Mouse (Mus musculus) thymus, adult 2 months (tissue): Measurements from ENCODE around the gene Mtx2. TPM values are rescaled to one million over a fixed set of nuclear protein-coding genes. Genes with fewer than 3 reads are reported as not detected.

Source experiments
- DNase-seq: peaks from one replicate; pipeline ENCODE4 v3.0.0; 2021
- H3K27ac ChIP-seq: fragments of 200-500 bp; 2 replicates; pipeline ENCODE4 v1.5.1; 2012; ENCODE audit warnings: low read length, control low read depth; ENCODE audit not compliant: control insufficient read depth, insufficient read depth
- H3K27me3 ChIP-seq: fragments of 200-500 bp; 2 replicates; pipeline ENCODE4 v1.6.1; 2012; ENCODE audit warnings: mild to moderate bottlenecking, low read length, moderate library complexity, mixed read lengths; ENCODE audit not compliant: control insufficient read depth, insufficient read depth
- H3K36me3 ChIP-seq: fragments of 200-500 bp; 2 replicates; pipeline ENCODE4 v1.6.1; 2012; ENCODE audit warnings: mild to moderate bottlenecking, low read length, moderate library complexity; ENCODE audit not compliant: control insufficient read depth, insufficient read depth
- H3K4me1 ChIP-seq: fragments of 200-500 bp; replicated peaks from 2 replicates; pipeline ENCODE4 v1.6.1; 2012; ENCODE audit warnings: low read length; ENCODE audit not compliant: control insufficient read depth, insufficient read depth
- H3K4me3 ChIP-seq: fragments of 200-500 bp; 2 replicates; pipeline ENCODE4 v1.5.1; 2012; ENCODE audit warnings: mild to moderate bottlenecking, low read length, control low read depth, moderate library complexity; ENCODE audit not compliant: control insufficient read depth, insufficient read depth
- CTCF ChIP-seq: fragments of 200-500 bp; IDR thresholded peaks from 2 replicates; pipeline ENCODE4 v1.5.1; 2012; ENCODE audit warnings: mild to moderate bottlenecking, control low read depth, low read length, moderate library complexity, borderline replicate concordance; ENCODE audit not compliant: control insufficient read depth, poor library complexity, insufficient read depth; ENCODE audit errors: extremely low read depth
- POLR2A ChIP-seq: fragments of 200-500 bp; IDR thresholded peaks from 2 replicates; pipeline ENCODE4 v1.6.1; 2012; ENCODE audit warnings: mild to moderate bottlenecking, low read length, control low read depth, moderate library complexity; ENCODE audit not compliant: control insufficient read depth, poor library complexity, insufficient read depth; ENCODE audit errors: extremely low read depth
- WGBS: fragments of 180-500 bp; shearing (Covaris S2); methylation state at CpG from one replicate; pipeline ENCODE4 v1.1.7; 2018; 5-methylcytosine and 5-hydroxymethylcytosine counted together
- polyA plus RNA-seq: library from polyadenylated mRNA; depleted of rRNA; stranded (reverse); fragments of >200 nt; gene quantifications from 2 replicates; pipeline ENCODE4 v1.2.3, GENCODE M21; 2012; rRNA removed

Gene Mtx2
- polyA plus RNA-seq, result 37.6 TPM in 2 replicates

GRCm38 (mm10) chr2:74825730-74826430, at the start of gene Mtx2:
TSS of gene Mtx2 (plus strand) at chr2:74825803.
- no peaks in the 10 kb centered on the region for H3K4me1 ChIP-seq
- no peak within 1 kb of the TSS for H3K27ac ChIP-seq
- DNase-seq, result peak; percentile 71
- H3K36me3 ChIP-seq, result no peaks in the 10 kb centered on the region
- peak within 1 kb of the TSS; percentile 66 for H3K4me3 ChIP-seq
- 0 out of 2 replicates have a peak, but pooled peaks have one; percentile 26 for TF ChIP-seq POLR2A
- no peak for TF ChIP-seq CTCF
- H3K27me3 ChIP-seq, result no peaks in the 10 kb centered on the region
- under 1% methylated on average over 74 of the region's 74 CpGs for WGBS

- Histone ChIP-seq H3K4me3 (no peak overlapping the region), H3K4me1 (no peaks in the 10 kb centered on the region), H3K36me3 (no peaks in the 10 kb centered on the region), H3K27ac (no peak overlapping the region; the same call in 1 of the 2 replicates), H3K27me3 (no peaks in the 10 kb centered on the region)
- TF ChIP-seq POLR2A (no peak), CTCF (no peak)
- no peak for DNase-seq
- WGBS, result 90% methylated on average over 13 of the region's 13 CpGs
These were observed 47.9 kb upstream of the Mtx2 start for GRCm38 (mm10) chr2:74777536-74778275.

GRCm38 (mm10) chr2:74781386-74781785, 44.2 kb upstream of the Mtx2 start:
- 95% methylated on average over 5 of the region's 5 CpGs for WGBS
- H3K27ac ChIP-seq, result no peak overlapping the region
- no peak for DNase-seq
- no peaks in the 10 kb centered on the region for H3K36me3 ChIP-seq
- no peaks in the 10 kb centered on the region for H3K4me1 ChIP-seq
- H3K27me3 ChIP-seq, result no peaks in the 10 kb centered on the region
- H3K4me3 ChIP-seq, result no peak overlapping the region
- TF ChIP-seq CTCF, result no peak
- no peak for TF ChIP-seq POLR2A

- Histone ChIP-seq H3K27ac (no peak overlapping the region), H3K36me3 (no peaks in the 10 kb centered on the region), H3K27me3 (no peaks in the 10 kb centered on the region), H3K4me1 (no peaks in the 10 kb centered on the region), H3K4me3 (no peak overlapping the region)
- WGBS, result 82% methylated on average over 7 of the region's 7 CpGs
- no peak for TF ChIP-seq CTCF
- TF ChIP-seq POLR2A, result no peak
- DNase-seq, result no peak
These were observed 30.1 kb upstream of the Mtx2 start for GRCm38 (mm10) chr2:74795531-74795930.

- no peaks in the 10 kb centered on the region for H3K27me3 ChIP-seq
- H3K4me1 ChIP-seq, result no peaks in the 10 kb centered on the region
- DNase-seq, result no peak
- H3K36me3 ChIP-seq, result no peaks in the 10 kb centered on the region
- TF ChIP-seq POLR2A (no peak), CTCF (no peak)
- 91% methylated on average over 5 of the region's 5 CpGs for WGBS
- H3K27ac ChIP-seq, result no peak overlapping the region
- H3K4me3 ChIP-seq, result no peak overlapping the region
These were observed 17.2 kb upstream of the Mtx2 start for GRCm38 (mm10) chr2:74808431-74808830.

- Histone ChIP-seq H3K36me3 (no peaks in the 10 kb centered on the region), H3K27ac (no peak overlapping the region), H3K27me3 (no peaks in the 10 kb centered on the region), H3K4me1 (no peaks in the 10 kb centered on the region), H3K4me3 (no peak overlapping the region)
- WGBS, result 91% methylated on average over 5 of the region's 5 CpGs
- no peak for DNase-seq
- no peak for TF ChIP-seq POLR2A
- no peak for TF ChIP-seq CTCF
These were observed 2.9 kb upstream of the Mtx2 start for GRCm38 (mm10) chr2:74822654-74823053.
